Mouse (Mus musculus): Measurements from ENCODE around the gene Eif2ak1. TPM values are rescaled to one million over a fixed set of nuclear protein-coding genes. Genes with fewer than 3 reads are reported as not detected.

Gene Eif2ak1
- polyA plus RNA-seq, 1 experiment from 2014 or later: 38.7 TPM

- no peaks in the 10 kb centered on the region for H3K27me3 ChIP-seq
- ATAC-seq (ENCODE audit: insufficient number of reproducible peaks, low FRiP score, low TSS enrichment, low read depth): no peak
- no peak overlapping the region for H3K4me3 ChIP-seq (replicated peaks)
- H3K36me3 ChIP-seq: peaks cover 46% of the 10 kb centered on the region
- WGBS: 87% methylated on average over 6 of the region's 6 CpGs
- no peak overlapping the region for H3K27ac ChIP-seq (replicated peaks)
- H3K4me2 ChIP-seq (replicated peaks): no peak overlapping the region
- no peaks in the 10 kb centered on the region for H3K9me3 ChIP-seq (replicated peaks)
- H3K9ac ChIP-seq: no peak overlapping the region
- H3K4me1 ChIP-seq: no peaks in the 10 kb centered on the region
Measured at GRCm38 (mm10) chr5:143931863-143932580, 114.4 kb downstream of the Eif2ak1 start.

- H3K9me3 ChIP-seq (replicated peaks): no peaks in the 10 kb centered on the region
Measured at GRCm38 (mm10) chr5:143932831-143933230, 115.2 kb downstream of the Eif2ak1 start, which contains the start of gene Rsph10b. Gene Rsph10b (plus strand): TSS chr5:143933035.

GRCm38 (mm10) chr5:143933414-143933813 is 115.8 kb downstream of the Eif2ak1 start:
- no peaks in the 10 kb centered on the region for H3K27me3 ChIP-seq
- no peak overlapping the region for H3K9ac ChIP-seq
- WGBS: 82% methylated on average over 11 of the region's 11 CpGs
- H3K27ac ChIP-seq (replicated peaks): no peak overlapping the region
- no peaks in the 10 kb centered on the region for H3K4me1 ChIP-seq
- no peak overlapping the region for H3K4me3 ChIP-seq (replicated peaks)
- no peak overlapping the region for H3K4me2 ChIP-seq (replicated peaks)
- H3K9me3 ChIP-seq (replicated peaks): no peaks in the 10 kb centered on the region
- ATAC-seq (ENCODE audit: insufficient number of reproducible peaks, low FRiP score, low TSS enrichment, low read depth): no peak
- H3K36me3 ChIP-seq: peaks cover 34% of the 10 kb centered on the region

More at GRCm38 (mm10) chr5:143932831-143933230, 115.2 kb downstream of the Eif2ak1 start, which contains the start of gene Rsph10b:
- Histone ChIP-seq H3K27me3 (no peaks in the 10 kb centered on the region), H3K4me2 (replicated peaks) (no peak within 1 kb of the TSS), H3K36me3 (peaks cover 40% of the 10 kb centered on the region), H3K4me1 (no peaks in the 10 kb centered on the region), H3K27ac (replicated peaks) (no peak within 1 kb of the TSS), H3K9ac (no peak within 1 kb of the TSS), H3K4me3 (replicated peaks) (no peak within 1 kb of the TSS)
- WGBS: 24% methylated on average over 8 of the region's 8 CpGs
- ATAC-seq (ENCODE audit: insufficient number of reproducible peaks, low FRiP score, low TSS enrichment, low read depth): no peak

- 91% methylated on average over 1 of the region's 1 CpGs for WGBS
- Histone ChIP-seq H3K9me3 (replicated peaks) (no peaks in the 10 kb centered on the region), H3K4me3 (replicated peaks) (no peak overlapping the region), H3K27me3 (no peaks in the 10 kb centered on the region), H3K4me2 (replicated peaks) (no peak overlapping the region), H3K36me3 (peaks cover 30% of the 10 kb centered on the region), H3K9ac (no peak overlapping the region), H3K27ac (replicated peaks) (no peak overlapping the region), H3K4me1 (no peaks in the 10 kb centered on the region)
- no peak for ATAC-seq (ENCODE audit: insufficient number of reproducible peaks, low FRiP score, low TSS enrichment, low read depth)
Measured at GRCm38 (mm10) chr5:143933875-143934274, 116.3 kb downstream of the Eif2ak1 start.

- Histone ChIP-seq H3K9me3 (replicated peaks) (no peaks in the 10 kb centered on the region), H3K9ac (no peak overlapping the region), H3K4me2 (replicated peaks) (no peak overlapping the region), H3K27ac (replicated peaks) (no peak overlapping the region), H3K4me1 (no peaks in the 10 kb centered on the region), H3K36me3 (peaks cover 9% of the 10 kb centered on the region), H3K4me3 (replicated peaks) (no peak overlapping the region), H3K27me3 (no peaks in the 10 kb centered on the region)
- no peak for ATAC-seq (ENCODE audit: insufficient number of reproducible peaks, low FRiP score, low TSS enrichment, low read depth)
- WGBS: 82% methylated on average over 9 of the region's 9 CpGs
Measured at GRCm38 (mm10) chr5:143936156-143936555, 118.6 kb downstream of the Eif2ak1 start.

- H3K4me2 ChIP-seq (replicated peaks): no peak overlapping the region
Measured at GRCm38 (mm10) chr5:143941588-143941987, 124.0 kb downstream of the Eif2ak1 start.

GRCm38 (mm10) chr5:143943231-143944125 is 125.9 kb downstream of the Eif2ak1 start:
- H3K27ac ChIP-seq (replicated peaks): no peak overlapping the region
- H3K4me1 ChIP-seq: no peaks in the 10 kb centered on the region
- no peak overlapping the region for H3K9ac ChIP-seq
- no peaks in the 10 kb centered on the region for H3K27me3 ChIP-seq
- no peaks in the 10 kb centered on the region for H3K36me3 ChIP-seq
- H3K4me2 ChIP-seq (replicated peaks): no peak overlapping the region
- no peaks in the 10 kb centered on the region for H3K9me3 ChIP-seq (replicated peaks)
- H3K4me3 ChIP-seq (replicated peaks): no peak overlapping the region
- 84% methylated on average over 14 of the region's 14 CpGs for WGBS
- no peak for ATAC-seq (ENCODE audit: insufficient number of reproducible peaks, low FRiP score, low TSS enrichment, low read depth)

More at GRCm38 (mm10) chr5:143941588-143941987, 124.0 kb downstream of the Eif2ak1 start:
- no peaks in the 10 kb centered on the region for H3K36me3 ChIP-seq
- 18% methylated on average over 10 of the region's 10 CpGs for WGBS
- no peak overlapping the region for H3K4me3 ChIP-seq (replicated peaks)
- no peak overlapping the region for H3K27ac ChIP-seq (replicated peaks)
- no peaks in the 10 kb centered on the region for H3K4me1 ChIP-seq
- no peaks in the 10 kb centered on the region for H3K27me3 ChIP-seq
- no peak overlapping the region for H3K9ac ChIP-seq
- no peak for ATAC-seq (ENCODE audit: insufficient number of reproducible peaks, low FRiP score, low TSS enrichment, low read depth)
- no peaks in the 10 kb centered on the region for H3K9me3 ChIP-seq (replicated peaks)

GRCm38 (mm10) chr5:143948361-143948760 is 130.8 kb downstream of the Eif2ak1 start:
- H3K4me2 ChIP-seq (replicated peaks): no peak overlapping the region
- H3K27ac ChIP-seq (replicated peaks): no peak overlapping the region
- H3K27me3 ChIP-seq: no peaks in the 10 kb centered on the region
- no peak overlapping the region for H3K4me3 ChIP-seq (replicated peaks)
- 83% methylated on average over 12 of the region's 12 CpGs for WGBS
- no peak overlapping the region for H3K9ac ChIP-seq
- H3K36me3 ChIP-seq: no peaks in the 10 kb centered on the region
- H3K4me1 ChIP-seq: no peaks in the 10 kb centered on the region
- ATAC-seq (ENCODE audit: insufficient number of reproducible peaks, low FRiP score, low TSS enrichment, low read depth): no peak
- H3K9me3 ChIP-seq (replicated peaks): no peaks in the 10 kb centered on the region

- Histone ChIP-seq H3K27me3 (no peaks in the 10 kb centered on the region), H3K4me1 (no peaks in the 10 kb centered on the region), H3K36me3 (no peaks in the 10 kb centered on the region), H3K9ac (no peak overlapping the region), H3K9me3 (replicated peaks) (no peaks in the 10 kb centered on the region), H3K27ac (replicated peaks) (no peak overlapping the region), H3K4me3 (replicated peaks) (no peak overlapping the region), H3K4me2 (replicated peaks) (no peak overlapping the region)
- 43% methylated on average over 5 of the region's 5 CpGs for WGBS
- no peak for ATAC-seq (ENCODE audit: insufficient number of reproducible peaks, low FRiP score, low TSS enrichment, low read depth)
Measured at GRCm38 (mm10) chr5:143950016-143950415, 132.4 kb downstream of the Eif2ak1 start.

All from embryonic facial prominence, embryonic 15.5 days (tissue).